Mouse (Mus musculus): Measurements from ENCODE around the gene Upk3bl.
A peak's percentile ranks its signal among the peaks of the same experiment; 100 is the strongest.

DNA sequence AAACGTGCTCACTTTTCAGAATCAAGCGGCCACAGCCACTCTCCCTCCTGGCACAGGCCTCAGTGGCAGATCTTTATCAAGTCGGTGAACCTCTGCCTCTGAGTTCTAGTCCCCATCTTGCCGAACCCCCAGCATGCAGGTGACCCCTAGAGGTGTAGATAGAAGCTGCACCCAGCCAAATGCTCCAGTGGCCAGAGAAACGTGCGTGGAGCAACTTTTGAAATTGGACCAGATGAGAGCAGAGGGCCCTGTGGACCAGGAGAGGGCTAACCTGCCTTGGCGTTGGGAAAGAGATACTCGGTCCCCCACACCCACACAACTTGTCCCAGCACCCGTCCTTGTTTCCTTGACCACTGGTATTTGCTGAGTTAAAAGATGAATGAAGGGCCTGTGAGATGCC lies 8.9 kb upstream of the Upk3bl start:
- peak; percentile 53 to 72 (median 68) for TF ChIP-seq CTCF (IDR thresholded peaks at IDR 0.05 in 2 of 3, conservative IDR thresholded peaks at IDR 0.05 in 1 of 3; ENCODE audit: control insufficient read depth in 1 of 3, insufficient read depth in 1 of 3, low read depth in 2 of 3, low read length in 3 of 3, poor library complexity in 1 of 3, severe bottlenecking in 1 of 3)
- no peak for TF ChIP-seq POLR2A (IDR thresholded peaks at IDR 0.05; ENCODE audit: control insufficient read depth in 1 of 2, insufficient read depth in 1 of 2, low read depth in 1 of 2, low read length in 2 of 2, poor library complexity in 1 of 2)
- TF ChIP-seq ELF1 (IDR thresholded peaks at IDR 0.05; ENCODE audit: low read depth, low read length) = no peak
- TF ChIP-seq TAL1 (IDR thresholded peaks at IDR 0.05; ENCODE audit: low read length) = no peak
- no peak for TF ChIP-seq TCF12 (IDR thresholded peaks at IDR 0.05; ENCODE audit: low read depth, low read length)
- TF ChIP-seq E2F4 (IDR thresholded peaks at IDR 0.05; ENCODE audit: borderline replicate concordance, low read depth, low read length) = no peak
- TF ChIP-seq GATA1 (IDR thresholded peaks at IDR 0.05; ENCODE audit: low read depth, low read length) = no peak
- TF ChIP-seq JUND (IDR thresholded peaks at IDR 0.05; ENCODE audit: low read depth, low read length) = no peak
- TF ChIP-seq NRF1 (IDR thresholded peaks at IDR 0.05; ENCODE audit: insufficient read depth, low read depth, low read length, poor library complexity, severe bottlenecking) = no peak
- peak; percentile 28 for TF ChIP-seq ZC3H11A (IDR thresholded peaks at IDR 0.05; ENCODE audit: low read depth, low read length)
- TF ChIP-seq EP300 (IDR thresholded peaks at IDR 0.05; ENCODE audit: low read depth in 1 of 2, low read length in 2 of 2) = no peak

Measured in MEL (cell line).